Mouse (Mus musculus) left cerebral cortex, postnatal 25 days (tissue): ENCODE measurements around the gene Elmsan1. TPM values are rescaled to one million over a fixed set of nuclear protein-coding genes. Genes with fewer than 3 reads are reported as not detected.
A peak's percentile ranks its signal among the peaks of the same experiment; 100 is the strongest.

Experiments used
- DNase-seq, 2 experiments: peaks; one replicate each; pipeline ENCODE4 v3.0.0; 2022; ENCODE audit warnings: low spot score in 2 of 2, mixed read lengths in 1 of 2
- intact Hi-C: fragments of 180-260 bp; cut with DNase I; formaldehyde crosslinking; loops from one replicate; pipeline ENCODE4 v1.15.1; 2025
- total RNA-seq, 2 experiments: library from RNA; stranded (reverse); gene quantifications; 2 replicates each; pipeline ENCODE4 v1.2.3; 2021

The Elmsan1 gene
- total RNA-seq, 2 experiments from 2014 or later, result 15.0 to 15.7 TPM

DNA sequence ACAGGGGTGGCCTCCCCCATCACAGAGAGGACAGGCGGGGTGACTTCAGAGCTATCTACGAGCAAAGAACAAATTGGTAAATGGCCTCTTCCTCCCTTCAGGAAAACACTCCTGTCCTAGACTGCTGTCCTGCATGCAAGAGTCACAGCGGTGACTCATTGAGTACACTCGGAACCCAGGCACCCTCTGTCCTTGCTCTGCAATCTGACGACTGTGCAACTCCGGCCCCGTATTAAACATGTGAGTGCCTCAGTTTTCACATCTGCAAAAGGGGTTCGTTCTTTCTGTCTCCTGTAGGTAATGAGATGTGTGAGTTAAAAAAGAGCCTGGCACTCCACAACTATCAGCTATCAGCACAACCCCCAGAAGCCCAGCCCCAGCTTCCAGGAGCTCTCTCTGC lies 58.2 kb downstream of the Elmsan1 start:
- DNase-seq, result no peak
- intact Hi-C loops, result loop anchor here (2.0 kb wide), 1 partner anchor 88 kb away; no protein-coding TSS in a partner anchor

- intact Hi-C loops, result no loop called here
- DNase-seq, result no peak
Observed at GRCm38 (mm10) chr12:84158156-84158555, 60.5 kb downstream of the Elmsan1 start.

DNA sequence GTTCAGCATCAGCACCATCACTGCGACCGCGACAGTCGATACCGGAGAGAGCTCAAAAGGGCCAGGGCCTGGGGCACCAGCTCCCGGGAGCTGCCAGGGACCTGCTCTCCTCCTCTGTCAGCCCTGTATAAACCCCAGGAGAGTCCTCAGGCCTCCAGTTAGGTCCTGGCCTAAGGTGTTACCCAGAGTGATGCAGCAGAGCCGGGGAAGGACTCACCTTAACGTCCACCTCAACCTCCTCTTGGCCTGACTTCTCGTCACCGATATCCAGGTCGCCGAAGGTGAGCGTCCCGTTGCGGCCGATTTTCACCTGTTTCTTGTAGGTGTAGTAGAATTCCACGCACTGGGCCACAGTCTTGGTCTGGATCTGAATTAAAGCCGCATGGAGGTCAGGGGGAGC lies 62.5 kb downstream of the Elmsan1 start:
- no peak for DNase-seq
- intact Hi-C loops, result no loop called here

- no peak for DNase-seq
- intact Hi-C loops, result no loop called here
Observed at GRCm38 (mm10) chr12:84155523-84155871, 63.2 kb downstream of the Elmsan1 start.

DNA sequence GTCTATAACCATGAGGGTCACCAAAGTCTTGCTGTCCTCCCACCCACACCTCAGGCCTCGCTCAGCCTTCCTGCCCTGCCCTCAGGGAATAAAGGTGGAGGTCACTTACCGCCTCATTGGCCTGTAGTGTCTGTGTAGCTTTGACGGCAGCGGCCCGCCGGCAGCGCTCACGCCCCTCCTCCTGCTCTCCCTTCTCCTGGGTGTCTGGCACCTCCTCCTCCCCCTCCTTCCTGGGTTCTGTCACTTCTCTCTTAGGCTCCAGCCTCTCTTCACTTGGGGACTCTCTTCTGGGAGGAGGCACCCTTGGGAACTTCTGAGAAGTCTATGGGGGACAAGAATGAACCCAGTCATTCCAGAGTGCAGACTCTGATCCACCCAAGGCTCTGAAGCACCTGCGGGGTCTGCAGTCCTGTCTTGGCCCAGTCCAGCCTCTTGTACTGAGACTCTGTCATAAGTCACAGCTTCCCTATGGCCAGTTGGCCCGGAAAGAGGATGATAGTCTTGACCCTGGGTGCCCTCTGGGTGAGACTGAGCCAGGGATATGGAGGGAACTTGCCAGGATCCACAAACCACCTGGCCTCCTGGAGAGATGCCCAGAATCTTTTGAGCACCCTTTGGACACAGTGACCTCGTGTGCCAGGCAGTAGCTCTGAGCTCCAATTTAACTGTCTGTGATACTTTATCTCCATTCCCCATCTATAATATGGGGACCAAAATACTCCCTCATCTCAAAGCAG lies 63.7 kb downstream of the Elmsan1 start:
- intact Hi-C loops, result no loop called here
- no peak for DNase-seq

DNA sequence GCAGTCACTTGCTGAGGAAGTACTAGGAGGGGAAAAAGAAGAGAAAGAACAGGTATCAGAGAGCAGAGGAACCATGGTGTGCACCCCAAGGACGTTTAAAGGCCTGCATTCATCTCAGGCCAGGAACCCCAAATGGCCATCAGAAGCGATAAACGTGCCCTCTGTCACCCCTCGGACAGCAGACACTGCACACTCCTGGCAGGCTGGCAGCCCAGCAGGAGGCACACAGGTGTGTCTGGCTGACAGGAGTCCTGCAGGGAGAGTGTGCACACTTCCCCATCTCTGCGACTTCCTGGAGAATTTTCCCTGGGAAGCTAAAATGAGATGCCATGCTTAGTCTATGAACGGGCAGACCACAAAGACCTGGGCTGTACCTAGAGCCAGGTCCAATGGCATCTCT lies 65.3 kb downstream of the Elmsan1 start:
- no peak for DNase-seq
- intact Hi-C loops, result no loop called here

- intact Hi-C loops, result no loop called here
- no peak for DNase-seq
Observed at GRCm38 (mm10) chr12:84152352-84153190, 66.1 kb downstream of the Elmsan1 start.

GRCm38 (mm10) chr12:84151911-84152310 lies 66.8 kb downstream of the Elmsan1 start:
- intact Hi-C loops, result no loop called here
- no peak for DNase-seq

GRCm38 (mm10) chr12:84150976-84151375 lies 67.7 kb downstream of the Elmsan1 start:
- DNase-seq, result no peak
- intact Hi-C loops, result no loop called here

- DNase-seq, result no peak
- intact Hi-C loops, result no loop called here
Observed at GRCm38 (mm10) chr12:84149971-84150370, 68.7 kb downstream of the Elmsan1 start.

GRCm38 (mm10) chr12:84148622-84149012 lies 70.1 kb downstream of the Elmsan1 start:
- intact Hi-C loops, result no loop called here
- DNase-seq, result no peak

GRCm38 (mm10) chr12:84147954-84148621 lies 70.6 kb downstream of the Elmsan1 start, which contains the start of gene Pnma1:
TSS of gene Pnma1 (minus strand) at chr12:84148489.
- intact Hi-C loops, result no loop called here
- DNase-seq, result peak; percentile 84 to 91

GRCm38 (mm10) chr12:84142281-84143050 lies 76.2 kb downstream of the Elmsan1 start:
- intact Hi-C loops, result no loop called here
- DNase-seq, result no peak

GRCm38 (mm10) chr12:84141271-84141670 lies 77.4 kb downstream of the Elmsan1 start:
- intact Hi-C loops, result no loop called here
- DNase-seq, result no peak

GRCm38 (mm10) chr12:84140135-84140534 lies 78.5 kb downstream of the Elmsan1 start:
- intact Hi-C loops, result no loop called here
- DNase-seq, result no peak

DNA sequence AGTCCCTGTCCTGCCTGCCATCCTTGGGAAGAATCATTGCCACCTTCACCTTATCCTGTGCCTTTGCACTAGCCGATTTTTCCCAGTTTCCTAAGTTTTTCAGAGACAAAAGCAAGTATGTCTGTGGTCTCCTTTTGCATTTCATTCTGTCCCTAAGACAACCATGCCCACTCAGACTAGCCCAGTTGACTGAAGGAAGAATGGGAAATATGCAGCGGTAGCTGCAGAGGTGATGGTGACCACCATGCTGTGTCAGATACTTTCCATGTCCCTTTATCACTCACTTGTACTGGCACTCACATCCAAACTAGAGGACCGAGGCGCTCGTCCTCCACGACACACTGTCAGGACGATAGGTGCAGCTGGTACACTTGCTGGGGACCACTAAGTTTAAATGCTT lies 81.5 kb downstream of the Elmsan1 start:
- intact Hi-C loops, result no loop called here
- DNase-seq, result no peak

- DNase-seq, result no peak
- intact Hi-C loops, result no loop called here
Observed at GRCm38 (mm10) chr12:84132265-84132664, 86.4 kb downstream of the Elmsan1 start.

DNA sequence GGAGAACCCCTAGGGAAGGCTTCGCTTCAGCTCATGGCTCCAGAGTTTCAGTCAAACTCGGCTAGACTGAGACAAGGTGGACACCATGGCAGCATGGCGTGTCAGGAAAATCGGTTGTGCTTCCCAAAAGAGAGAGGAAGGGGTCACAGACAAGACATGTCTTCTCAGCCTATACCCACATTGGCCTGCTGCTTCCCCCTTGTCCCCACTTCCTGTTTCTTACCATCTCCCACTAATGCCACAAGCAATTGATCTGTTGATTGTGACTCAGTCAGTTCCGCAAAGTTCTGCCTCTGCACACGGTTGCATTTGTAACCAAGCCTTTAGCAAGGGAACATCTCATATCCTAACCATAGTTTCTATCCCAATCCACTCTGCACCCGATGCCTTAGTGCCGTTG lies 88.8 kb downstream of the Elmsan1 start:
- no peak for DNase-seq
- intact Hi-C loops, result no loop called here

DNA sequence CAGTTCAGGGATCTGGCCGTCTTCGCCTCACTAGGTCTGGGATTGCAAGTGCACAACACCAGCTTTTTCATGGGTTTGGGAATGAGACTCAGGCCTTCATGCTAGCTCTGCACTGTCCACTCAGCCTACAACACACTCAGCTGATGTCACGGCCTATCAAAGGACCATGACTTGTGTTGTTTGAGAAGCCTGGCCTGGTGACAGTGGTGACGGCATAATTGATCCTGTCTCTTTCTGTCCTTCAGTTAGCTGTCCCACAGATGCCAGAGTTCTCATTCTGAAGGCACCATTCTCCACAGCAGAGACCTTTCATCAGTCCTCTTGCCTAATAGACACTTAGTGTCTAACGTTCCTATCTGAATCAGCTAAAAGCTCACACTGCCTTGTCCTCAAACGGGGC lies 90.1 kb downstream of the Elmsan1 start:
- no peak for DNase-seq
- intact Hi-C loops, result no loop called here

DNA sequence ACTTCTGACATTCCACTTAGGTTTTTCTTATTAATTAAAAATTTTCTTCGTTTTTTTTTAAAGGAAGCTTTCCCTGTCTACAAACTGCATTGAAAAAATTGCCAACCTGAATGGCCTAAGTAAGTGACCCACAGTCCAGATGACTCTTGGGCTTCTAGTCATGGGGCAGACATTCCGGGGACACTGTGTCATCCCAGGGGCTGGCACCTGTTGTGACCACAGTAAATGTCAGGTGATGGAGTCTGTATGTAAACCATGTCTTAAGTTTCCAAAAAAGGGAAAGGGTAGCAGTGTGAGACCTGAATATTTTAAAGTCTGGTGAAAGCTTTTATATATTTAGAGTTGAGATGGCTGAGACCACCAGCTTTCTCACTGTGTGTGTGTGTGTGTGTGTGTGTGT lies 91.8 kb downstream of the Elmsan1 start:
- no peak for DNase-seq
- intact Hi-C loops, result no loop called here
